Mouse (Mus musculus) thymus, postnatal 4 days (tissue): ENCODE results near the gene Car10.
"Not testable (repeated sequence)": the region's sequence is repeated elsewhere in the genome, so short reads cannot be mapped to it uniquely, and the experiment has no call there.

Source experiments
- DNase-seq: peaks from one replicate; pipeline ENCODE4 v3.0.0; 2021

The Car10 gene

DNA sequence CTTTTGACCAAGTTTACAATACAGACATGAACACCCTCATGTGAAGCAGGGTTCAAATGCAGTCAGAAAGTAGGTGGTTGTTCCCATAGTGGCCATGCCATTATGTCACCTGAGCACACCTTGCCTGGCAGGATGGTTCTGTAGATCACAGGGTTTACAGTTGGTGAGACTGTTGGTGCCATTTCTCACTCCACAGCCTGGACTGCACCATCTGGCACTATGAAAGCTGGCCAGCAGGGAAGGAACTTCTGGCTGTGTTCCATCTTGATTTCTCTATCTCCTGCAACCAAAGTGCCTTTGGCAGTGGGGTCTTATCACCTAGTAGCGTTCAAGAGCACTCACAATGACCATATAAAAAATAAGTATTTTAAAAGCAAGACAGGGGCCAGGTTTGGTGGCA, 303.3 kb downstream of the Car10 start:
- not testable (repeated sequence) for DNase-seq

DNA sequence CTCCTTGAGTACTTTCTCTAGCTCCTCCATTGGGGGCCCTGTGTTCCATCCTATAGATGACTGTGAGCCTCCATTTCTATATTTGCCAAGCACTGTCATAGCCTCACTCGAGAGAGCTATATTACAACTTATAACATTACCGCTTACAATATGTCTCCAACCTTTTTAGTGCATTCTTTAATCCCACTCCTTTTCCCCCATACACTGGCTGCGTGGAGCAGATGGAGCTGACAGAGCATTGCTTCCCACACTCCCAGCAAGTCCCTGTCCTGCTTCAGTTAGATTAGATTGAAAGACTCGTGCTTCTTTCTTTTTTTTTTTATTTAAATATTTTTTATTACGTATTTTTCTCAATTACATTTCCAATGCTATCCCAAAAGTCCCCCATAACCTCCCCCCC, 310.2 kb downstream of the Car10 start:
- no peak for DNase-seq

DNA sequence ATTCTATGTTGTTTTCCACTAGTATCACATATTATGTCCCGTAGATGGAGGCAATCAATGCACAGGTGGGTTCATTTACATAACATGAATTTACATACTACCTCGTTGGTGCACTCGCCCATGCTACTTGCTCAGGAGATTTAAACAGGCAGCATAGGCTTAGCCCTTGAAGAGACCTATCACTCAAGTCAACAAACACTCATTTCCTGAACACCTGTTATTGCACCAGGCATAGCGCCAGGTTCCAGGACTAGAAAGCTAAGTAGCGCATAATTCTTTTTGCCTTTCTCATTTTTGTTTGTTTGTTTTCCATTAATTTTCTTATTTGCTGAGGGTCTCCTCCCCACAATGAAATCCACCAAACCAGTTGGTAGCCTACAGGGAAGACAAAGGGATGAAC, 333.7 kb downstream of the Car10 start:
- DNase-seq, result no peak

GRCm38 (mm10) chr11:93434997-93435915, 337.4 kb downstream of the Car10 start:
- no peak for DNase-seq

- DNase-seq, result no peak
Measured at GRCm38 (mm10) chr11:93436892-93437291, 339.1 kb downstream of the Car10 start.

GRCm38 (mm10) chr11:93440466-93440865, 342.6 kb downstream of the Car10 start:
- no peak for DNase-seq

DNA sequence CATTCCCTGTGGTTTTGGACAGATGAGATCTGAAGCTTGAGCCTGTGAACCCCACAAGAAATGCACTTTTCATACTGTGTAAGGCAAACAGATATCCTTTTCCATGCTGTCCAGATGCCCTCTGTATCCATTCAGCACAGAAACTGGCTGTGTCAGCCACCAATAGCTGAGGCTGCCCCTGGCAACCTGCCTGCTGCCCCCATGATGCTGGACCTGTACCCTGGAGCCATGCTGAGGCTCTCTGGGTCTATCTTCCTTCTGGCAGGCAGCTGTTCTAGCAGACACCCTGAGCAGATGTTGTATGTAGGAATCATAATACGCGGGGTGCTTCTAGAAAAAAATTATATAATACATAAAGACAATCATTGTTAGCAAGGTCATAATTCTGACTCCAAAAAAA, 345.9 kb downstream of the Car10 start:
- DNase-seq, result no peak

DNA sequence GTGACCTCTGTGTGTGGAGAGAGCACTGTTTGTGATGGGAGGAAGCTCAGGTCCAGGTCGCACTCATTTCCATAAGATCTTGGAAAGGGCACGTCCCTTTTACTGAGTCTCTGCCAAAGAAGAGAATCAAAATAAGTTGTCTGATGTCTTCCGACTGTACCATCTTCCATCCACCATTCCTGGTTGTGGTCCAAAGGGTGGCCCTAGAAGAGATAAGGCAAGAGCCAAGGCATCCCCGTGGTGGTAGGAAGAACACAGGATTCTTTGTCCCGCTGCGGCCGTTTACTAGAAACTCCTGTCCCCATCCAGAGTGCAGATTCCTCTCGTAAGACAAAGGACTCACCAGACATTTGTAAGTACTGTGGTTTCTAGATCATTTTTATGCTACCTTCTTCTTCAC, 346.9 kb downstream of the Car10 start:
- no peak for DNase-seq

- DNase-seq, result no peak
Measured at GRCm38 (mm10) chr11:93447566-93447965, 349.7 kb downstream of the Car10 start.

DNA sequence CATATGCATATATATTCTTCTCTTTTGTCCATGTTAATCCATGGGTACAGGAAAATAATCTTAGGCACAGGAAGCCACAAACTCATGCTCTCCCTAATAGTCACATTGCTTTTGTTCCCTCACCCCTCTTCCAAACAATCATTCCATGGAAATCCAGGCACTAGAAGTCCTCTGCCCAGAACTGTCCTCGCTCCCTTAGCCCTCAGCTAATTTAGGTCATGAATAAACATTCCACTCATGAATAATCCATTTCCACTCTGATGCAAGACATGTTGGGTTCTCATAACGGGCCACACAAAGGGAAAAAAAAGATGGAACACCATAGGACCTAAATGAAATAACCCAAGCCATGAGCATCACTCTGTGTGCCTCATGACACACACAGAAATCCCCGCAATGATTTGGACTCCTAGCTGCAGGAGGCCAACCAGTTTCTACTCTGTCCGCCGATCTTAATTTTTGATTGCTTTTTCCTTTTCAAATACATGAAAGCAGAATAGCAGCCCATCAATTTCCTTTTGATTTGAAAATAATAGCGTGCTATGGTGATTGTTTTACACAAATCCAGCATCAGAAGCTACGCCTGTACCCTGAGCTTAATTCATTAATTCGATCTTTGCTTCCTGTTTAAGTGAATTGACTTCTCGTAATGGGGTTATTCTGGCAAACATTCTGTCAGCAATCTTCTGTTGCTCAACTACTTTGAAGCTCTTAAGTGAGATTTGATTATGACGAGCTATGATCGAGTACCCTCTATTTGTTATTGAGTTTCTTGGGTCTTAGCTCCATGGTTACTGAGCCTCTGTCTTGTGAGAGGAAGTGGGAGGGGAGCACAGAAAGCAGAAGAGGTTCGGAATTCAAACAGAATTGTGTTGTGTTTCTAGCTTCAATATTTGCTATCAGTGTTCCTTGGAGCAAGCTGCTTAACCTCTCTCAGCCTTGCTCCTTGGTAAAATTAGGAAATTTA, 350.7 kb downstream of the Car10 start:
- no peak for DNase-seq

- DNase-seq, result no peak
Measured at GRCm38 (mm10) chr11:93450535-93450934, 352.7 kb downstream of the Car10 start.

DNA sequence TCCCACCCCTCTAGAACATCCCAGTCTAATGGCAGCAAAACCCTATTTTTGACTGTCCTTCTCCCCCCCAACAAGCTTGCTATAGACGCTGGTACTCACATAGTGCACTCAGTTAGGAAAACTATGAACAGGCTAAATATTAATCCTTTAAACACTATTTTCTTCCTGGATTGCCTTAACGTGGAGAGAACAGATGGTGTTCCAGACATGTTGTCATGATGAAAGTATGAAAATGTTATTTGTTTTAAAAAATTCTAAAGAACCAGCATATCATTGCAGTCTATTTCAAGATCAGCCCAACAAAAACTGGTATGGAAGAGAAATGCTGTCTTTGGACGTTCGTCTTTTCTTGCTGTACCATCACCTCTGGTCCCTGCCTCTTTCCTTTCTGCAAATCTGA, 368.4 kb downstream of the Car10 start:
- no peak for DNase-seq

DNA sequence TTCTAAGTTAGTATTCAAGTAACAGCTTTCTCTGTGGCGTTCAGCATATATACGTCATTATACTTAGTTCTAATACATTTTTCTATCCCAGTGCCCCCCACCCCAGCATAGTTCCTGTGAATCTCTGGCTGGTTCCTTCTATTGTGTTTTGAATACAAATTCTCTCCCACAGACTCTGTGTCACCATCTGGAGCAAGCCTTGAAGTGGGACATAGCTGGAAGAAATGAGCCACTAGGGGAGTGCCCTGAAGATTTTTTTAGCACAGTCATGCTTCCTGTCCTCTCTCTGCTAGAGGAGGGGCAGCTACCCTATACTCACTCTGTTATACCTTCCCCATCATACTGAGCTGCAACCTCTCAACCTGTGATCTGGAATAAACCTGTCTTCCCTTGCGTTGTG, 369.9 kb downstream of the Car10 start:
- DNase-seq, result no peak

GRCm38 (mm10) chr11:93470771-93471170, 372.9 kb downstream of the Car10 start:
- DNase-seq, result no peak

DNA sequence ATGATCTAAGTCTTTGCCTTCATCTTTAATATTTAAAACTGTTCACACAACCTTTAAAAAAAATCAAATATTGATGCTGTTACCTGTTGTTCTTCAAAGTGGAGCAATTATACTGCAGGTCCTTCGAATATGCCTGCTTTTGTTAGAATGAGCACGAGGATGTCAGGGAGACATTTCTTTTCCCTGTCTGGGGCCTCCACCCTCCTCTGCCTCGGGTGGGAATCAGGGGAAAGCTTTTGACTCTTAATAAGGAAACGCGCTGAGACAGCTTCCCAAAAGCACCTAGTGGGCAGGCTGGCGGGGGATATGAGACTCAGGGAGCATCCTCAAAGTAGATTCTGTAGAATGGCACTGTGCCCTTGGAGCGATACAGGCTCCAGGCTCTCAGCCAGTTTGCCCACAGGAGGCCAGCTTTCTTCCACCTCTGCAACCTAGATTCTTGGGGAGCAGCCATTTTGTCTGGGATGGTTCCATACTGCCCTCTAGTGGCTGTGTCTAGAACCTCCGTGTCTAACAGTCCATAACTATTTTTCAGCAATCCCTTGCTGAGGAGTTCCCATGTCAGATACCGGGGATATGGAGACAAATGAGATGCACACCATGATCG, 373.8 kb downstream of the Car10 start:
- peak; percentile 30 for DNase-seq

GRCm38 (mm10) chr11:93484661-93485060, 386.8 kb downstream of the Car10 start:
- no peak for DNase-seq

DNA sequence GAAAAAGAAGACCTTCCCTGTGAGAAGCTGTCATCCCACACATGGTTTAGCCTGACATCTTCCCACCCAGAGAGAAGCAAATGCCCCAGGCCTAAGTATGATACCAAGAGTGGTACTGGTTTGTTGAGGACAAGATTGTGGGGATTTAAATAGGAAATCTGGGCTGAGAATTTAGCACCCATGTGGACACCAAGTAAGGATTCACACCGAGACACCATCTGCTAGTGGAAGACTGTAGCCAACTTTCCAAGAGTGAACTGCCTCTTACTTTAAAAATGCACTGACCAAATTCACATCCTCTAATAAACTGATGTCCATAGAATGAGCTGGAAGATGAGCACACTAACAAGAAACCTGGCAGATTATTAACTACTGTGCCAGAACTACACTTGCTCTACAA, 389.2 kb downstream of the Car10 start:
- no peak for DNase-seq

DNA sequence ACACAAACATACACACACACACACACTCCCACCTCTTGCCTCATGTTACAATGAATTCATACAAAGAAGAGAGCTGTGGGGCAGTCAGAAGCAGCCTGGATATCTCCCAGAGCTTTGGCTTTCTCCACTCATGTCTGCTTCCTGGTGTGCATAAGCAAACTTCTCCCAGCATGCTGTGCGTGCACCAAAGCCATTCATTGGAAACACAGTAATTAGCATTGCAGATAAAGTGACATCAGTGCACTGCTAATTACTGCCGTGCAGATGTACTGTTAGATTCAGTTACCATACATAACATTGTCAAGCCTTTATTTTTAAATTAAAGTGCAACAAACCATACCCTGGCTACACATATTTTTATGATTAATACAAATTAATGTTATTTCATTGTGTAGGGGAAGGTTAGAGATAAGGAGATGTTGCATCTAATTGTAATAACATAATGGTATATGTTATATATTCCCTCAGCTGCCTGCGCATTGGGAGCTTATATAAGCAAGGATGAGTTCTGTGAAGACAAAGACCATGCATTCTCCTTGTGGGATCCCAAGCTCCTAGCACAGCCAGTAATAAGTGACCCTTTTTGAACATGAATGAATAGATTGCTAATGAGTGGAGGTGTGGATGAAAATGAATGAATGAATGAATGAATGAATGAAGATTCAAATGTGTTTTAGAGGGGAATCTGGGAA, 390.2 kb downstream of the Car10 start:
- no peak for DNase-seq

DNA sequence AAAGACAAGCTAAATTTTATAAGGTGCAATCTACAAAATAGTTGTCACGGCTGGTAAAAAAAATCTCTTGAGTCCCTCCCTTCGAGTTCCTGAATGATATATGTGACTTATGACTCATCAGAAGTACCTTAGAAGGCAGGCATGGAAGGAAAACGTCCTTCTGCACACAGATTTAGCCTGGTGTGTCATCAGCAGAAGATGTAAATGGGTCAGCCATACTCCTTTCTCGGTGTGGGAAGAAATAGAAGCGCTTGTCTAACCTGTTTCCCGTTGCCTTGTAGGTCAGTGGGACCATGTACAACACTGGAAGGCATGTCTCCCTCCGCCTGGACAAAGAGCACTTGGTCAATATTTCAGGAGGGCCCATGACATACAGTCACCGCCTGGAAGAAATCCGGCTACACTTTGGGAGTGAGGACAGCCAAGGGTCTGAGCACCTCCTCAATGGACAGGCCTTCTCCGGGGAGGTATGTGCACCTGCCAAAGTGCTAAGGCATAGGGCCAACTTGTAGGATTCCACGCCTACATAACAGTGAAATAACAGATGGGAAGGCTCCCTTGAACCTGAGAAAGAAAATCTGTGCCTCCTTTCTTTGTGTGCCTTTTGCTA, 392.5 kb downstream of the Car10 start:
- no peak for DNase-seq

DNA sequence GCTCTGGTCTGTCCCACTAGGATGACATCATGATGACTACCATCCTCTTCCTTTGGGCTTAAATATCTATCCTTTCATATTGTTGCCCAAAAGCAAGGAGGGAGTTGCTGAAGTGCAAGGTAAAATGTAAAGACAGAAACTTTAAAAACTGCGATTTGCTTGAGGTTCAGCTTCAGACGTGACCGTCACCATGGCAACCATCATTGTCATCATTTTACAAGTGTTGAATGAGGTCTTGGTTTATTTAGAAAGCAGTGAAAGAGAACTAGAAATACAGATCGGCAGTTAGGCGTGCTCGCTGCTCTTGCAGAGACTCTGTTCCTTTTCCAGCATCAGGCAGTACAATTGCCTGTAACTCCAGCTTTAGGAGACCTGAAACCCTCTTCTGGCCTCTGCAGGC, 400.1 kb downstream of the Car10 start:
- DNase-seq, result no peak

GRCm38 (mm10) chr11:93500442-93500841, 402.6 kb downstream of the Car10 start:
- DNase-seq, result no peak

- DNase-seq, result no peak
Measured at GRCm38 (mm10) chr11:93501671-93502070, 403.8 kb downstream of the Car10 start.
